Mouse (Mus musculus): ENCODE data around the gene Chad. TPM values are rescaled to one million over a fixed set of nuclear protein-coding genes. Genes with fewer than 3 reads are reported as not detected.

The Chad gene
- polyA plus RNA-seq, 1 experiment from 2014 or later = 0.20 TPM

- Histone ChIP-seq H3K27me3 (ENCODE audit: control insufficient read depth, insufficient read depth, low read length) (no peaks in the 10 kb centered on the region), H3K4me1 (ENCODE audit: control insufficient read depth, insufficient read depth, low read length) (no peaks in the 10 kb centered on the region), H3K9ac (ENCODE audit: low read length) (no peak overlapping the region), H3K9me3 (ENCODE audit: control insufficient read depth, low read length) (no peaks in the 10 kb centered on the region), H3K4me2 (no peak overlapping the region), H3K36me3 (ENCODE audit: control insufficient read depth, insufficient read depth, low read length) (no peaks in the 10 kb centered on the region), H3K4me3 (ENCODE audit: low read depth, low read length) (no peak overlapping the region), H3K27ac (ENCODE audit: low read depth, low read length) (no peak overlapping the region)
- no peak for DNase-seq (ENCODE audit: low spot score, missing footprints)
- WGBS = 71% methylated on average over 2 of the region's 2 CpGs
- ATAC-seq (ENCODE audit: low FRiP score) = no peak
These were observed 10.2 kb downstream of the Chad start for GRCm38 (mm10) chr11:94575036-94575435.

- ATAC-seq (ENCODE audit: low FRiP score) (no peak), DNase-seq (ENCODE audit: low spot score, missing footprints) (no peak)
- Histone ChIP-seq H3K4me2 (no peak overlapping the region), H3K9ac (ENCODE audit: low read length) (no peak overlapping the region), H3K27me3 (ENCODE audit: control insufficient read depth, insufficient read depth, low read length) (no peaks in the 10 kb centered on the region), H3K27ac (ENCODE audit: low read depth, low read length) (no peak overlapping the region), H3K4me1 (ENCODE audit: control insufficient read depth, insufficient read depth, low read length) (no peaks in the 10 kb centered on the region), H3K9me3 (ENCODE audit: control insufficient read depth, low read length) (no peaks in the 10 kb centered on the region), H3K4me3 (ENCODE audit: low read depth, low read length) (no peak overlapping the region), H3K36me3 (ENCODE audit: control insufficient read depth, insufficient read depth, low read length) (no peaks in the 10 kb centered on the region)
- WGBS = 87% methylated on average over 9 of the region's 9 CpGs
These were observed 11.5 kb downstream of the Chad start for GRCm38 (mm10) chr11:94576361-94576760.

DNA sequence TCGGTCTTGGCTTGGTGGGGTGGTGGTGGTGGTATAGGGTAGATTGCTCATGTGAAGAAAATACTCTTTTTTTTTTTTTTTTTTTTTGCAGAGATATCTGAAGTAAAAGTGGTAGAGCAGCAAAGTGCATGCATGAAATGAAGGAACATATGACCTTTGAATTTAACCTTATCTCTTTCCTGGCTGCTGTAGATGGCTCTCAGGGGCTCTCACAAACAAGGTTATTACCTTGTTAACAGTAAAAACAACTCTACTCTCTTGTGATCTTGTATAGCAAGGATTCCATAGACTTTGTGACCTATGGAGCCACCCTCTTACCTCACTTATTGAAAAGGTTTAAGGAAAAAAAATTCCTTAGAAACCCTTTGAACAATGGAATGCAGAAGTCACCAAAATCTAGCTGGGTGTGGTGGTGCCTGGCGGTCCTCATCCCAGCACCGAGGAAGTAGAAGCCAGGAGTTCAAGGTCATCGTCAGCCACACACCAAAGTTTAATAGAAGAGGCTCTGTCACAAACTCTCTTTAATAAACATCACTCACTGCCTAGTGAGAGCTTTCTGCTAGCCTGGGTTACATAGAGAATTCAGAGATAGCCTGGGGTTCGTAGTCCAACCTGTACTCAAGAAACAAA, 15.4 kb downstream of the Chad start:
- DNase-seq (ENCODE audit: low spot score, missing footprints) (no peak), ATAC-seq (ENCODE audit: low FRiP score) (no peak)
- Histone ChIP-seq H3K4me3 (ENCODE audit: low read depth, low read length) (no peak overlapping the region), H3K9me3 (ENCODE audit: control insufficient read depth, low read length) (no peaks in the 10 kb centered on the region), H3K4me2 (no peak overlapping the region), H3K36me3 (ENCODE audit: control insufficient read depth, insufficient read depth, low read length) (no peaks in the 10 kb centered on the region), H3K4me1 (ENCODE audit: control insufficient read depth, insufficient read depth, low read length) (no peaks in the 10 kb centered on the region), H3K27ac (ENCODE audit: low read depth, low read length) (no peak overlapping the region), H3K27me3 (ENCODE audit: control insufficient read depth, insufficient read depth, low read length) (no peaks in the 10 kb centered on the region), H3K9ac (ENCODE audit: low read length) (no peak overlapping the region)
- WGBS = 91% methylated on average over 5 of the region's 5 CpGs

GRCm38 (mm10) chr11:94585091-94585490, 20.2 kb downstream of the Chad start:
- 94% methylated on average over 9 of the region's 9 CpGs for WGBS
- DNase-seq (ENCODE audit: low spot score, missing footprints) (no peak), ATAC-seq (ENCODE audit: low FRiP score) (no peak)
- Histone ChIP-seq H3K4me3 (ENCODE audit: low read depth, low read length) (no peak overlapping the region), H3K36me3 (ENCODE audit: control insufficient read depth, insufficient read depth, low read length) (no peaks in the 10 kb centered on the region), H3K4me2 (no peak overlapping the region), H3K27me3 (ENCODE audit: control insufficient read depth, insufficient read depth, low read length) (no peaks in the 10 kb centered on the region), H3K9ac (ENCODE audit: low read length) (no peak overlapping the region), H3K4me1 (ENCODE audit: control insufficient read depth, insufficient read depth, low read length) (no peaks in the 10 kb centered on the region), H3K27ac (ENCODE audit: low read depth, low read length) (no peak overlapping the region), H3K9me3 (ENCODE audit: control insufficient read depth, low read length) (no peaks in the 10 kb centered on the region)

DNA sequence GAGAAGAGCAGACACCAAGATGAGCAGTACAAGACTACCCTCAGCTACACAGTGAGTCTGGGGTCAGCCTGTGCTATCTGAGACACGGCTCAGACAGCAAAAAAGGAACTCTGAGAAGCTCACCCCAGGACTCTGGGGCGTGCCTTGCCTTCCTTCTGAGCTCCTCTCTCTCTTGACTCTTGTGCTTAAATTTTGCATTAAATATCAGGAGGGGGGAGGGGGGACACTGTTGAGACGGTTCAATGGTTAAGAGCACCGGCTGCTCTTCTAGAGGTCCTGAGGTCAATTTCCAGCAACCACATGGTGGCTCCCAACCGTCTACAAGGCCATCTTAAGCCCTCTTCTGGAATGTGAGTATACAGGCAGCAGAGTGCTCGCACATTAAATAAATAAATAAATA, 22.7 kb downstream of the Chad start:
- DNase-seq (ENCODE audit: low spot score, missing footprints) (no peak), ATAC-seq (ENCODE audit: low FRiP score) (no peak)
- no peaks in the 10 kb centered on the region for H3K27me3 ChIP-seq (ENCODE audit: control insufficient read depth, insufficient read depth, low read length)
- no peaks in the 10 kb centered on the region for H3K9me3 ChIP-seq (ENCODE audit: control insufficient read depth, low read length)
- H3K27ac ChIP-seq (ENCODE audit: low read depth, low read length) = no peak overlapping the region
- H3K4me1 ChIP-seq (ENCODE audit: control insufficient read depth, insufficient read depth, low read length) = no peaks in the 10 kb centered on the region
- H3K4me2 ChIP-seq = no peak overlapping the region
- 75% methylated on average over 6 of the region's 6 CpGs for WGBS
- no peaks in the 10 kb centered on the region for H3K36me3 ChIP-seq (ENCODE audit: control insufficient read depth, insufficient read depth, low read length)
- H3K4me3 ChIP-seq (ENCODE audit: low read depth, low read length) = no peak overlapping the region
- H3K9ac ChIP-seq (ENCODE audit: low read length) = no peak overlapping the region

- Histone ChIP-seq H3K27ac (ENCODE audit: low read depth, low read length) (no peak overlapping the region), H3K9ac (ENCODE audit: low read length) (no peak overlapping the region), H3K9me3 (ENCODE audit: control insufficient read depth, low read length) (no peaks in the 10 kb centered on the region), H3K4me2 (no peak overlapping the region), H3K4me3 (ENCODE audit: low read depth, low read length) (no peak overlapping the region), H3K36me3 (ENCODE audit: control insufficient read depth, insufficient read depth, low read length) (no peaks in the 10 kb centered on the region), H3K4me1 (ENCODE audit: control insufficient read depth, insufficient read depth, low read length) (no peaks in the 10 kb centered on the region), H3K27me3 (ENCODE audit: control insufficient read depth, insufficient read depth, low read length) (no peaks in the 10 kb centered on the region)
- ATAC-seq (ENCODE audit: low FRiP score) = no peak
- DNase-seq (ENCODE audit: low spot score, missing footprints) = no peak
- WGBS = 73% methylated on average over 7 of the region's 7 CpGs
These were observed 31.5 kb downstream of the Chad start for GRCm38 (mm10) chr11:94596311-94596852.

DNA sequence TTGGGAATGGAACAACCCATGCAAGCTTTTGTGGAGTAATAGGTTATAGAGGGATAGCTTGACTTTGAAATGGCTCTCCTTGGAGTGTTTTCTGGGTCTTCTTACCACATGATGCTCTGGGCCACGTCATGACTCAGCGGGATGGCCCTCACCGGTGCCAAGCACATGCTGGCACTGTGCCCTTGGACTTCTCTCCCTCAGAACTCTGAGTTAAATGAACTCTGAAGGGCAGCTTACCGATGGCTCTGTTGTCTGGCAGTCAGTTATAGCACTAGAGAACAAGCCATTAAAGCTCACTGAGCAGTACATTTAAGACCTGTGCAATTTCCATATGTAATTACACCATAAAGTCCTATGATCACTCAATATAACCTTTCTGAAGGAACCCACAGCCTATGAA, 32.5 kb downstream of the Chad start:
- Histone ChIP-seq H3K9me3 (ENCODE audit: control insufficient read depth, low read length) (no peaks in the 10 kb centered on the region), H3K36me3 (ENCODE audit: control insufficient read depth, insufficient read depth, low read length) (no peaks in the 10 kb centered on the region), H3K27ac (ENCODE audit: low read depth, low read length) (no peak overlapping the region), H3K4me2 (no peak overlapping the region), H3K4me3 (ENCODE audit: low read depth, low read length) (no peak overlapping the region), H3K27me3 (ENCODE audit: control insufficient read depth, insufficient read depth, low read length) (no peaks in the 10 kb centered on the region), H3K4me1 (ENCODE audit: control insufficient read depth, insufficient read depth, low read length) (no peaks in the 10 kb centered on the region), H3K9ac (ENCODE audit: low read length) (no peak overlapping the region)
- no peak for DNase-seq (ENCODE audit: low spot score, missing footprints)
- 94% methylated on average over 4 of the region's 4 CpGs for WGBS
- ATAC-seq (ENCODE audit: low FRiP score) = no peak

- no peaks in the 10 kb centered on the region for H3K36me3 ChIP-seq (ENCODE audit: control insufficient read depth, insufficient read depth, low read length)
- ATAC-seq (ENCODE audit: low FRiP score) (no peak), DNase-seq (ENCODE audit: low spot score, missing footprints) (no peak)
- no peak overlapping the region for H3K4me3 ChIP-seq (ENCODE audit: low read depth, low read length)
- H3K27ac ChIP-seq (ENCODE audit: low read depth, low read length) = no peak overlapping the region
- H3K4me2 ChIP-seq = no peak overlapping the region
- H3K9ac ChIP-seq (ENCODE audit: low read length) = no peak overlapping the region
- WGBS = 71% methylated on average over 6 of the region's 6 CpGs
- no peaks in the 10 kb centered on the region for H3K4me1 ChIP-seq (ENCODE audit: control insufficient read depth, insufficient read depth, low read length)
- H3K27me3 ChIP-seq (ENCODE audit: control insufficient read depth, insufficient read depth, low read length) = no peaks in the 10 kb centered on the region
- H3K9me3 ChIP-seq (ENCODE audit: control insufficient read depth, low read length) = no peaks in the 10 kb centered on the region
These were observed 33.7 kb downstream of the Chad start for GRCm38 (mm10) chr11:94598437-94599120.

DNA sequence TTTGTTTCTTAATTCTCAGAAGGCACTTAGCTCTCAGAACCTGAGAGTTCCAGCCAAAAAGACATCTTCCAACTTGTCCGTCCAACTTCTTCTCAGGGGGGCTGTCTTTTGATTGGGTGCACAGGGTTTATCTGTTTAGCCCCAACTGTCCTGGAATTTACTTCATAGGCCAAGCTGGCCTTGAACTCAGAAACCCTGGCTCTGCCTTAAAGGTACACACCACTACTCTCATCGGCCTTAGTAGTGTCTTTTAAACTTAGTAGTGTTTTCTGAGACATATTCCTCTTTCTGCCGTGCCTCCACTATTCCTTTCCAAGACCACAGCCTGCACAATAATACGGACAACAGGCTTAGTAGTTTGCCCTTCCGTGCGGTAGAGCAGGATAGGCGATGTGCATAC, 35.6 kb downstream of the Chad start:
- Histone ChIP-seq H3K36me3 (ENCODE audit: control insufficient read depth, insufficient read depth, low read length) (no peaks in the 10 kb centered on the region), H3K9me3 (ENCODE audit: control insufficient read depth, low read length) (no peaks in the 10 kb centered on the region), H3K27me3 (ENCODE audit: control insufficient read depth, insufficient read depth, low read length) (no peaks in the 10 kb centered on the region), H3K27ac (ENCODE audit: low read depth, low read length) (no peak overlapping the region), H3K4me2 (no peak overlapping the region), H3K4me3 (ENCODE audit: low read depth, low read length) (no peak overlapping the region), H3K4me1 (ENCODE audit: control insufficient read depth, insufficient read depth, low read length) (no peaks in the 10 kb centered on the region), H3K9ac (ENCODE audit: low read length) (no peak overlapping the region)
- ATAC-seq (ENCODE audit: low FRiP score) = no peak
- WGBS = 92% methylated on average over 7 of the region's 7 CpGs
- no peak for DNase-seq (ENCODE audit: low spot score, missing footprints)

Measured in midbrain, embryonic 11.5 days (tissue).